In genomic region chr5:27878356-27878755, GRCm38 (mm10) we compare ENCODE assay signal across 23 mouse cellular contexts. TPM values are rescaled to one million over a fixed set of nuclear protein-coding genes. Genes with fewer than 3 reads are reported as not detected.
"Had no signal": no experiment of that assay in that cellular context is flagged by ENCODE, and none has a peak within 500 bp of the region (broad histone marks: within the 10 kb centered on the region; RNA-seq: fewer than 3 reads in every experiment).

No protein-coding gene starts in this region.

- DNase-seq: retina, postnatal 1 day; right cerebral cortex, adult 18-20 months; right cerebral cortex, postnatal 14 days; right cerebral cortex, postnatal 25 days; right cerebral cortex, postnatal 4 days; spleen, adult 18-20 months; thymus, adult 18-20 months; thymus, adult 2 months; thymus, postnatal 14 days; thymus, postnatal 25 days; thymus, postnatal 36 days; thymus, postnatal 4 days had no signal

- H3K27me3 ChIP-seq: neural tube, embryonic 13.5 days; neural tube, embryonic 15.5 days; stomach, embryonic 15.5 days had no signal

- H3K9ac ChIP-seq: neural tube, embryonic 13.5 days; neural tube, embryonic 15.5 days; stomach, embryonic 15.5 days had no signal

- H3K4me3 ChIP-seq: neural tube, embryonic 13.5 days; neural tube, embryonic 15.5 days; stomach, embryonic 15.5 days had no signal

- H3K9me3 ChIP-seq: neural tube, embryonic 13.5 days; neural tube, embryonic 15.5 days; stomach, embryonic 15.5 days had no signal

- H3K36me3 ChIP-seq: neural tube, embryonic 13.5 days; neural tube, embryonic 15.5 days; stomach, embryonic 15.5 days had no signal

- H3K4me1 ChIP-seq: stomach, embryonic 15.5 days had no signal

- H3K4me2 ChIP-seq: neural tube, embryonic 13.5 days; neural tube, embryonic 15.5 days; stomach, embryonic 15.5 days had no signal

- H3K27ac ChIP-seq: neural tube, embryonic 13.5 days; neural tube, embryonic 15.5 days; stomach, embryonic 15.5 days; stomach, postnatal 0 days had no signal

RNA-seq across cellular contexts. Expression of gene Htr5a, which starts 36.4 kb away (rescaled TPM):
- total RNA-seq: neutrophil, adult 5-6 weeks had no signal
- polyA plus RNA-seq: small intestine, adult 2 months; spleen, adult 2 months; stomach, embryonic 14.5 days; stomach, embryonic 15.5 days; stomach, postnatal 0 days; testis, adult 2 months; thymus, adult 2 months; thymus, postnatal 0 days; urinary bladder, adult 2 months had no signal
